Mouse (Mus musculus) megakaryocyte-erythroid progenitor cell, adult 5 weeks (primary cell): ENCODE results near the gene Qser1. TPM values are rescaled to one million over a fixed set of nuclear protein-coding genes. Genes with fewer than 3 reads are reported as not detected.

Experiments used
- polyA plus RNA-seq: library from polyadenylated mRNA; stranded (reverse); fragments of >175 nt; gene quantifications from 2 replicates; pipeline ENCODE4 v1.2.3, GENCODE M21; 2012

The Qser1 gene
- 2.2 and 2.6 TPM in 2 replicates for polyA plus RNA-seq

GRCm38 (mm10) chr2:104816371-104816827 lies at the start of gene Qser1:
Qser1 (minus strand) TSS chr2:104816760.

DNA sequence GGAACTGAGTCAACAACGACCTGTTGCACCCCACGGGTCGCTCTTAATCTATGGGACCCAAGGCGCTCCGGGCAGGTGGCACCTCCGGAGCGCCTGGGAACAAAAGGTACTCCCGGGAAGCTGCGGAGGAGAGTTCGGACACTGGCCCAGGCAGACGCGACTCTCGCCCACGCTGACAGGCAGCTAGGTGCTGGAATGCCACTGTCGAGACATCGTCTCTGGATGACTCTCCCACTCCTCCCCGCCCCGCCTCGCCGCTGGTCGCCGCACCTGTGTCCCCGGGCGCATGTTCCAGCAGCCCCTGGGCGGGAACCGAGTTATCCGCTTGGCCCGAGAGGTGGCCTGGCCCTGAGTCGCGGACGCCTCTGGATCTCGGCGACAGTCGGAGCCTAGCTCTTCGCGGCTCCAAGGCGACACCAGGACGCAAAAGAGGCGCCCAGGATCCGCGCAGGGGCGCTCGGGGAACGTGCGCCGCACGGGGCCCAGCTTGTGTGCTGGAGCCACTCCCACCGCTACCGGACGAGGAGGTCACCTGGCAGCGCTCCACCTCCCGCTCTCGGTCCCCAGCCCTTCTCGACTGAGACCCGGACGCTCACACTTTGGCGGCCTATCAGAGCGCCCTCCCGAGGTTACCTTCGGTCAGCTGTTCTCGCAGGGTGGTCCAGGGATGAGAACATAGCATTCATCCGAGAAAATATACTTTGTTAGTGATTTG lies 32.9 kb upstream of the Qser1 start, which contains the start of gene Prrg4:
Gene Prrg4 (minus strand): TSS at position 601 of the 715 bp plus-strand sequence.

GRCm38 (mm10) chr2:104742741-104743064 lies 73.9 kb downstream of the Qser1 start, which contains the start of gene Depdc7:
Depdc7 (minus strand) TSS chr2:104742878.

GRCm38 (mm10) chr2:104716279-104716678 lies 100.3 kb downstream of the Qser1 start, which contains the start of gene Pin1rt1:
Pin1rt1 (minus strand) TSS chr2:104716379.

GRCm38 (mm10) chr2:104711585-104712485 lies 104.7 kb downstream of the Qser1 start, which contains the start of gene Tcp11l1:
Tcp11l1 (minus strand) TSS chr2:104712169.

Other genes with a start within 250 kb of the Qser1 start
- 4.3 and 4.7 TPM in 2 replicates for gene Cstf3, start 226.2 kb downstream of the Qser1 start, polyA plus RNA-seq
- gene Tcp11l1, start 104.6 kb downstream of the Qser1 start, polyA plus RNA-seq, result 9.6 and 11.1 TPM in 2 replicates
- not detected in 2 replicates for gene Pin1rt1, start 100.4 kb downstream of the Qser1 start, polyA plus RNA-seq
- gene Depdc7, start 73.9 kb downstream of the Qser1 start, polyA plus RNA-seq, result 0.56 and 2.4 TPM in 2 replicates
- gene Prrg4, start 33.1 kb upstream of the Qser1 start, polyA plus RNA-seq, result 1.7 and 3.2 TPM in 2 replicates
- gene Ccdc73, start 51.0 kb upstream of the Qser1 start, polyA plus RNA-seq, result not detected in 2 replicates
- gene Eif3m, start 200.3 kb upstream of the Qser1 start, polyA plus RNA-seq, result 10.7 and 15.0 TPM in 2 replicates